Mouse (Mus musculus) forebrain, embryonic 13.5 days (tissue): ENCODE results near the gene Nlrc5. TPM values are rescaled to one million over a fixed set of nuclear protein-coding genes. Genes with fewer than 3 reads are reported as not detected.

Experiments used
- ATAC-seq: fragments of 200-750 bp; cut with Nextera tagmentation; 2 replicates; pipeline ENCODE4 v1.8.0; 2017
- H3K27ac ChIP-seq: fragments of 300-500 bp; sonication (generic); 2 replicates; pipeline ENCODE4 v1.5.1; 2015; ENCODE audit warnings: inconsistent platforms, mild to moderate bottlenecking, moderate library complexity
- H3K27me3 ChIP-seq: fragments of 300-500 bp; sonication (generic); 2 replicates; pipeline ENCODE4 v1.6.1; 2015; ENCODE audit warnings: mild to moderate bottlenecking, inconsistent platforms
- H3K36me3 ChIP-seq: fragments of 300-500 bp; sonication (generic); 2 replicates; pipeline ENCODE4 v1.6.1; 2015; ENCODE audit warnings: mild to moderate bottlenecking, inconsistent platforms; ENCODE audit not compliant: poor library complexity, severe bottlenecking
- H3K4me1 ChIP-seq: fragments of 300-500 bp; sonication (generic); 2 replicates; pipeline ENCODE4 v1.6.1; 2015; ENCODE audit warnings: inconsistent platforms
- H3K4me2 ChIP-seq: fragments of 300-500 bp; sonication (generic); 2 replicates; pipeline ENCODE4 v1.6.1; 2015; ENCODE audit warnings: inconsistent platforms, mild to moderate bottlenecking, moderate library complexity
- H3K4me3 ChIP-seq: fragments of 300-500 bp; sonication (generic); 2 replicates; pipeline ENCODE4 v1.5.1; 2015; ENCODE audit warnings: mild to moderate bottlenecking, inconsistent platforms
- H3K9ac ChIP-seq: fragments of 300-500 bp; sonication (generic); 2 replicates; pipeline ENCODE4 v1.6.1; 2015; ENCODE audit warnings: mild to moderate bottlenecking, inconsistent platforms
- H3K9me3 ChIP-seq: fragments of 300-500 bp; sonication (generic); replicated peaks from 2 replicates; pipeline ENCODE4 v1.6.1; 2016; ENCODE audit warnings: inconsistent platforms
- WGBS: fragments of 180-500 bp; shearing (Covaris S2); methylation state at CpG from one replicate; pipeline ENCODE4 v1.1.7; 2015; 5-methylcytosine and 5-hydroxymethylcytosine counted together
- polyA plus RNA-seq: library from polyadenylated mRNA; unstranded; fragments of >200 nt; fragmentation: Nextera tagmentation; extraction: Ambion mirVana; gene quantifications from 2 replicates; pipeline ENCODE4 v1.2.1, GENCODE M21; 2015

The Nlrc5 gene
- polyA plus RNA-seq, 1 experiment from 2014 or later, result 0.12 TPM

- no peaks in the 10 kb centered on the region for H3K36me3 ChIP-seq
- H3K27ac ChIP-seq, result no peak overlapping the region
- H3K4me3 ChIP-seq, result no peak overlapping the region
- 71% methylated on average over 7 of the region's 7 CpGs for WGBS
- H3K4me2 ChIP-seq, result no peak overlapping the region
- no peak overlapping the region for H3K9ac ChIP-seq
- 0 out of 2 replicates have a peak, but pooled peaks cover 6% of the 10 kb centered on the region for H3K27me3 ChIP-seq
- peaks cover 43% of the 10 kb centered on the region for H3K4me1 ChIP-seq
- no peaks in the 10 kb centered on the region for H3K9me3 ChIP-seq
- ATAC-seq, result no peak
Observed at GRCm38 (mm10) chr8:94535631-94536030, 101.5 kb downstream of the Nlrc5 start.

DNA sequence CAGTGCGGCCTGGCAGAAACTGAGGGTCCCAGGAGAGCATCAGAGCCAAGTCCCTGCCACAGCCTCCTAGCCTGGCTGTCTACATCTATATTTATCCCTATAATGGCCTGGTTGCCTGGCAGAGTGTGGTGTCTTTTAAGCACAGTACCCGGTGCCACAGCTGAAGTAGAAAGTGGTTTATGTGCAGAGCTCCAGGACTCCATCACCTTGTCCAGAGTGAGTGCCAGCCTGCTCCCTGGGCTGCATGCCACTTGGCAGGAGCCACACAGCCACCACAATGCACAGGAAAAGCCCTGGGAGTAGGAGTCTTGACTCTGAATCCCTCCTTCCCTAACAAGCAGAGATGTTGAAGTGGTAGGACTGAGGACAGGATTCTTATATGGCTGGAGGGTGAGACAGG lies 103.3 kb downstream of the Nlrc5 start:
- H3K27ac ChIP-seq, result no peak overlapping the region

GRCm38 (mm10) chr8:94540025-94540424 lies 105.9 kb downstream of the Nlrc5 start:
- Histone ChIP-seq H3K9ac (no peak overlapping the region), H3K4me2 (no peak overlapping the region), H3K9me3 (no peaks in the 10 kb centered on the region), H3K4me1 (peaks cover 18% of the 10 kb centered on the region), H3K4me3 (no peak overlapping the region), H3K27me3 (no peaks in the 10 kb centered on the region), H3K36me3 (no peaks in the 10 kb centered on the region), H3K27ac (no peak overlapping the region)
- ATAC-seq, result no peak
- 72% methylated on average over 2 of the region's 2 CpGs for WGBS

More for the DNA sequence above, 103.3 kb downstream of the Nlrc5 start:
- Histone ChIP-seq H3K4me3 (no peak overlapping the region), H3K9me3 (no peaks in the 10 kb centered on the region), H3K9ac (no peak overlapping the region), H3K27me3 (0 out of 2 replicates have a peak, but pooled peaks cover 6% of the 10 kb centered on the region), H3K4me2 (no peak overlapping the region), H3K36me3 (no peaks in the 10 kb centered on the region), H3K4me1 (peaks cover 41% of the 10 kb centered on the region)
- ATAC-seq, result no peak
- WGBS, result 77% methylated on average over 2 of the region's 2 CpGs

GRCm38 (mm10) chr8:94540889-94541795 lies 107.0 kb downstream of the Nlrc5 start:
- Histone ChIP-seq H3K9me3 (no peaks in the 10 kb centered on the region), H3K4me1 (peaks cover 9% of the 10 kb centered on the region; the same call in 1 of the 2 replicates), H3K4me2 (no peak overlapping the region), H3K9ac (no peak overlapping the region), H3K27ac (no peak overlapping the region), H3K4me3 (no peak overlapping the region), H3K36me3 (no peaks in the 10 kb centered on the region), H3K27me3 (no peaks in the 10 kb centered on the region)
- no peak for ATAC-seq
- WGBS, result 80% methylated on average over 18 of the region's 18 CpGs

DNA sequence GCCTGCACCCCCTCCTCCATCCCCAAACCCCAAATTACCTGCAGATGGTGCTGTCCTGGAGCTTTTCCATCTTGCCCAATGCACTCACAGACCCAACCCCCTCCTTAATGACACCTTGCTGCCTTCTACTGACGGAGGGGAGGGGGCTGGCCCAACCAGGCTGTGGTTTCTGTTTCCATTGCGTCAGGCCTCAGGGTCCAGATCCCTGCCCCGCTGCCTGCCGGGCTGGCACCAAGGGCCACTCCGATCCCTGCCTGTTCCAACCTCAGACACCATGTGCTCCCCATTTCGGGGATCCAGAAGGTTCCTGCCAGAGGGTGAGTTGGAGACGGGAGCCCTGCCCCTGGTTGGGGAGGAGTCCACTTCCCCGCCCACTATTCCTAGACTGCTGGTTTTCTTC lies 109.8 kb downstream of the Nlrc5 start:
- no peak overlapping the region for H3K4me2 ChIP-seq
- H3K36me3 ChIP-seq, result no peaks in the 10 kb centered on the region
- H3K9me3 ChIP-seq, result no peaks in the 10 kb centered on the region
- H3K4me1 ChIP-seq, result peaks cover 6% of the 10 kb centered on the region; the same call in 1 of the 2 replicates
- no peak overlapping the region for H3K9ac ChIP-seq
- no peak overlapping the region for H3K4me3 ChIP-seq
- no peak for ATAC-seq
- no peaks in the 10 kb centered on the region for H3K27me3 ChIP-seq
- H3K27ac ChIP-seq, result no peak overlapping the region
- 72% methylated on average over 8 of the region's 8 CpGs for WGBS

GRCm38 (mm10) chr8:94549041-94549440 lies 114.9 kb downstream of the Nlrc5 start:
- 55% methylated on average over 5 of the region's 5 CpGs for WGBS
- ATAC-seq, result no peak
- H3K27ac ChIP-seq, result no peak overlapping the region
- H3K4me2 ChIP-seq, result no peak overlapping the region
- no peaks in the 10 kb centered on the region for H3K36me3 ChIP-seq
- peaks cover 39% of the 10 kb centered on the region for H3K4me1 ChIP-seq
- no peak overlapping the region for H3K9ac ChIP-seq
- H3K27me3 ChIP-seq, result no peaks in the 10 kb centered on the region
- no peaks in the 10 kb centered on the region for H3K9me3 ChIP-seq
- no peak overlapping the region for H3K4me3 ChIP-seq

GRCm38 (mm10) chr8:94549482-94549881 lies 115.3 kb downstream of the Nlrc5 start:
- Histone ChIP-seq H3K4me2 (no peak overlapping the region), H3K9ac (no peak overlapping the region), H3K4me1 (peaks cover 39% of the 10 kb centered on the region), H3K27me3 (no peaks in the 10 kb centered on the region), H3K27ac (no peak overlapping the region), H3K9me3 (no peaks in the 10 kb centered on the region), H3K36me3 (no peaks in the 10 kb centered on the region), H3K4me3 (no peak overlapping the region)
- 43% methylated on average over 5 of the region's 5 CpGs for WGBS
- no peak for ATAC-seq

DNA sequence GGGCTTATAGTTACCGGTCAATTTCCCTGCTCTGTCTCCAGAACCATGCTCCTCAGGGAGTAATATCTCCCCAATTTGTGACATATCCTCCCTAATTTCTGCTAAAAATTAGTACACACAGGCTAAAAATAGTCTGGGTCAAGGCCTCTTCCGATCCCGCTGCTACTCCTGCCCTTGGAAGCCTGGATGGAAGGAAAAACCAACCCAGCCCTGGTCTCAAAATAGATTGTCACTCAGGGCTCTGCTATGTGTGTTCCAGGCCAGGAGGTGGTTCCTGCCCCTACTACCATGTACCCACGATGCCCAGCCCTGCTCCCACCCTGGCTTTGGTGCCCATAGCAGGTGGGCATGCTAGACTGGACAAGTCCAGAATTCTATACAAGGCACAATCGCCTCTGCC lies 115.8 kb downstream of the Nlrc5 start:
- Histone ChIP-seq H3K4me3 (no peak overlapping the region), H3K4me1 (peaks cover 39% of the 10 kb centered on the region), H3K9me3 (no peaks in the 10 kb centered on the region), H3K27me3 (no peaks in the 10 kb centered on the region), H3K27ac (peak overlapping the region; percentile 37; the same call in 1 of the 2 replicates), H3K36me3 (no peaks in the 10 kb centered on the region), H3K4me2 (no peak overlapping the region), H3K9ac (no peak overlapping the region)
- ATAC-seq, result no peak
- 89% methylated on average over 5 of the region's 5 CpGs for WGBS

DNA sequence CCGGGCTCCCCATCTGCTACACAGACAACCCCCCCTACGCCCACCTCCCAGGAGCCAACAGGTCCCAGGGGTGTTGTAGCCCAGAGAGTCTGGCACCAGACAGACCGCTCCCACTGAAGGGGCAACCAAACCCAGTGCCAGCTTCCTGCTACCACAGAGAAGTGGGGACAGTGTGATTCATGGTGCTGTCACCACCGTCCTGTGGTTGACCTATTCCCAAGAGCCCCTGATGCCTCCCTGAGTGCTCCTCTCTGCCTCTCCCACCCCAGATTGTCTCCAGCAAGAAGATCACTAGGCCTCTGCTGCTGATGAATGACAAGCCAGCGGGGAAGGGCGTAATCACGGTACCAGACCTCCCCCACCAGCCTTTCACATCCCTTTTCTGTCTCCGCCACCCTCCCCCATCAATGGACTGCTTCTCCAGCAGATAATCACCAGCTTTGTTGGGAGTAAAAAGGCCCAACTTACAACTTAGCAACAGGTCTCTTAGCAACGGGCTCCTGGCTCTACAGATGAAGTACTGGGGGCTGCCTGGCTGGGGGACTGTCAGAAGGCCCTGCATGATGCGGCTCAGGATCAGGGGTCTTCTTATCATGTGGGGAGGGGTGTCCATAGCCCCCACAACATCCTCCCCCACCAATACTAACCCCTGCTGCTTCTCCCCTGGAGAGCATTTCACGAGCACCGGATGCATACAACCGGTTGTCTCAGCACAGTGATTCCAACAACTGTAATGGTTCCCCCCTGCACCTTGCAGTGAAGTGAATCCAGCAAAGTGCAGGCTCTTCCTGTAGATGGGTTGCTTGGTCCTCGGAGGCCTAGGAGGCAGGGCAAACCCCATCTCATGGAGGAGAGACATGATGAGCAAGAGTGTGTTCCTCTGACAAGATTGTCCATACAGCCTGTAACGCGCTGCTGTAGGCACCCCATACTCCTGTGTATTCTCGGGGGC lies 117.6 kb downstream of the Nlrc5 start:
- peak; percentile 90 for ATAC-seq
- Histone ChIP-seq H3K36me3 (no peaks in the 10 kb centered on the region), H3K9me3 (no peaks in the 10 kb centered on the region), H3K27me3 (no peaks in the 10 kb centered on the region), H3K4me3 (no peak overlapping the region), H3K27ac (peak overlapping the region; percentile 88), H3K4me2 (peak overlapping the region; percentile 36), H3K4me1 (peaks cover 39% of the 10 kb centered on the region), H3K9ac (no peak overlapping the region)
- WGBS, result 21% methylated on average over 17 of the region's 17 CpGs

- no peaks in the 10 kb centered on the region for H3K36me3 ChIP-seq
- no peak overlapping the region for H3K4me2 ChIP-seq
- no peak overlapping the region for H3K4me3 ChIP-seq
- H3K27ac ChIP-seq, result peak overlapping the region; percentile 88
- H3K9ac ChIP-seq, result no peak overlapping the region
- peaks cover 39% of the 10 kb centered on the region for H3K4me1 ChIP-seq
- 84% methylated on average over 2 of the region's 2 CpGs for WGBS
- ATAC-seq, result no peak
- no peaks in the 10 kb centered on the region for H3K9me3 ChIP-seq
- no peaks in the 10 kb centered on the region for H3K27me3 ChIP-seq
Observed at GRCm38 (mm10) chr8:94552696-94553095, 118.5 kb downstream of the Nlrc5 start.

GRCm38 (mm10) chr8:94557281-94557680 lies 123.1 kb downstream of the Nlrc5 start:
- no peaks in the 10 kb centered on the region for H3K9me3 ChIP-seq
- no peaks in the 10 kb centered on the region for H3K27me3 ChIP-seq
- H3K4me2 ChIP-seq, result no peak overlapping the region
- no peak overlapping the region for H3K9ac ChIP-seq
- H3K4me1 ChIP-seq, result peaks cover 20% of the 10 kb centered on the region
- no peaks in the 10 kb centered on the region for H3K36me3 ChIP-seq
- H3K27ac ChIP-seq, result no peak overlapping the region
- WGBS, result 76% methylated on average over 3 of the region's 3 CpGs
- no peak overlapping the region for H3K4me3 ChIP-seq
- ATAC-seq, result no peak

DNA sequence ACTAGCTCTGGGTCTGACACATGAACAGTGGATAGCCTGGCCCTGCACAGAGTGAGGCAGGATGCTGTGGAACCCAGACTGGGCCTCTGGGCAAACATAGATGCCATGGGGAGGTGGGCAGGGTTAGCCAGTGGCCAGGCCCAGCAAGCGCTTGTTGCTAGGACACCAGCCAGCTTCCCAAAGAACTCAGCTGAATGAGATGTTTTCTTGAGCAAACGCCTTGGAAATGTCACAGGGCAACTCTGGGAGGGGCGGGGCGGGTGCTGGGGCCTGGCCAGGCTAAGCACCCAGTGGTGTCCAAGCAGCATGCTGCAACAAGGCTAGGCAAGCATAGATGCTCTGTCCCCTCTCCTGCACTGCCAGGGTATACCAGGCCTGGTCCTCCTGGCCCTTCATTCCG lies 127.1 kb downstream of the Nlrc5 start:
- Histone ChIP-seq H3K9me3 (no peaks in the 10 kb centered on the region), H3K27me3 (no peaks in the 10 kb centered on the region), H3K4me2 (no peak overlapping the region), H3K27ac (no peak overlapping the region), H3K4me3 (no peak overlapping the region), H3K4me1 (peaks cover 19% of the 10 kb centered on the region), H3K9ac (peak overlapping the region; percentile 21; the same call in 1 of the 2 replicates), H3K36me3 (no peaks in the 10 kb centered on the region)
- peak; percentile 76 for ATAC-seq
- 27% methylated on average over 5 of the region's 5 CpGs for WGBS
